Mouse (Mus musculus): ENCODE measurements around the gene Rhobtb1. TPM values are rescaled to one million over a fixed set of nuclear protein-coding genes. Genes with fewer than 3 reads are reported as not detected.

Rhobtb1 gene
- total and polyA plus RNA-seq, 2 experiments from 2014 or later = 9.1 to 13.3 TPM

GRCm38 (mm10) chr10:69176116-69176515 lies 24.9 kb downstream of the Rhobtb1 start:
- WGBS = 71% methylated on average over 3 of the region's 3 CpGs
- no peak for DNase-seq (ENCODE audit: low spot score)
- no peak for ATAC-seq

DNA sequence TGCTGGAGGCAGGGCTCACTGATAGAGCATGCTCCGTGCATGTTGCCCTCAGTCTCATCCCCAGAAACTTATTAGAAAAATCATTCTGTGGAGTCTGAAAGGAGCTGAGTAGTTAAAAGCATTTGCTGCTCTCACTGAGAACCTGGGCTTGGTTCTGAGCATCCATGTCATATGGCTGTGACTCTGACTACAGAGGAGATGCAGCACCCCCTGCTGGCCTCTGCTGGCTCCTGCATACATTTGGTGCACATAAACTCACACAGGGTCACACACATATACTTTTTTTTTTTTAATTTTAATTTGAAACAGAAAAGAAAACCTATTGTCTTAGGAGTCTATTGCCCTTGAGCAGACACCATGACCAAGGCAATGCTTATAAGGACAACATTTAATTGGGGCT lies 28.1 kb downstream of the Rhobtb1 start:
- no peaks in the 10 kb centered on the region for H3K9me3 ChIP-seq (ENCODE audit: low read length)
- H3K4me3 ChIP-seq (ENCODE audit: low read length) = no peak overlapping the region
- H3K27me3 ChIP-seq (ENCODE audit: insufficient read depth, low read length) = no peaks in the 10 kb centered on the region
- no peak for TF ChIP-seq CTCF (IDR thresholded peaks at IDR 0.05; ENCODE audit: low read depth)
- H3K27ac ChIP-seq = no peak overlapping the region
- H3K4me1 ChIP-seq (ENCODE audit: insufficient read depth, low read length) = no peaks in the 10 kb centered on the region
- H3K4me2 ChIP-seq (ENCODE audit: low read depth, low read length) = no peak overlapping the region
- no peak overlapping the region for H3K9ac ChIP-seq (replicated peaks; ENCODE audit: low read length)
- ATAC-seq (no peak), DNase-seq (ENCODE audit: low spot score) (no peak)
- no peaks in the 10 kb centered on the region for H3K36me3 ChIP-seq (ENCODE audit: insufficient read depth, low read length)
- WGBS = 97% methylated on average over 1 of the region's 1 CpGs

More at GRCm38 (mm10) chr10:69176116-69176515, 24.9 kb downstream of the Rhobtb1 start:
- H3K36me3 ChIP-seq (ENCODE audit: insufficient read depth, low read length) = no peaks in the 10 kb centered on the region
- no peak overlapping the region for H3K9ac ChIP-seq (replicated peaks; ENCODE audit: low read length)
- H3K4me3 ChIP-seq (ENCODE audit: low read length) = no peak overlapping the region
- no peaks in the 10 kb centered on the region for H3K9me3 ChIP-seq (ENCODE audit: low read length)
- H3K4me1 ChIP-seq (ENCODE audit: insufficient read depth, low read length) = no peaks in the 10 kb centered on the region
- no peak overlapping the region for H3K4me2 ChIP-seq (ENCODE audit: low read depth, low read length)
- TF ChIP-seq CTCF (IDR thresholded peaks at IDR 0.05; ENCODE audit: low read depth) = no peak
- no peak overlapping the region for H3K27ac ChIP-seq
- H3K27me3 ChIP-seq (ENCODE audit: insufficient read depth, low read length) = no peaks in the 10 kb centered on the region

DNA sequence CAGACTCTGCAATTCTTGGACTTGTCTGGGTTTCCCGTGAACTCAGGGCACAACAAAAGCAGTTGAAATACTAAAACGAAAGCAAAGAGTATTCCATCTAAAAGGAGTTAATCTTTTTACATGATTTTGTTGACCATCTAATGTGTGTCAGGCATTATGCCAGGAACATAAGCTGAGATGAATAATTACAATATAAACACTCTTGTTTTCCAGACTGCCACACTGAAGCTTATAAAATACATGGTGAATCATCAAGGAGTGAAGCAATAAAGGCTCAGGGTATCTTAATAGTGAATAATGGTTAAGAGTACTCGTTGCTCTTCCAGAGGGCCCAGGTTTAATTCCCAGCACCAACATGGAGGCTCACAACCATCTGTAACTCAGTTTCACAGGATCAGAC lies 29.8 kb downstream of the Rhobtb1 start:
- Histone ChIP-seq H3K36me3 (ENCODE audit: insufficient read depth, low read length) (no peaks in the 10 kb centered on the region), H3K4me2 (ENCODE audit: low read depth, low read length) (no peak overlapping the region), H3K4me1 (ENCODE audit: insufficient read depth, low read length) (no peaks in the 10 kb centered on the region), H3K9me3 (ENCODE audit: low read length) (no peaks in the 10 kb centered on the region), H3K27ac (no peak overlapping the region), H3K4me3 (ENCODE audit: low read length) (no peak overlapping the region), H3K27me3 (ENCODE audit: insufficient read depth, low read length) (no peaks in the 10 kb centered on the region), H3K9ac (replicated peaks; ENCODE audit: low read length) (no peak overlapping the region)
- ATAC-seq (no peak), DNase-seq (ENCODE audit: low spot score) (no peak)
- 80% methylated on average over 3 of the region's 3 CpGs for WGBS
- no peak for TF ChIP-seq CTCF (IDR thresholded peaks at IDR 0.05; ENCODE audit: low read depth)

DNA sequence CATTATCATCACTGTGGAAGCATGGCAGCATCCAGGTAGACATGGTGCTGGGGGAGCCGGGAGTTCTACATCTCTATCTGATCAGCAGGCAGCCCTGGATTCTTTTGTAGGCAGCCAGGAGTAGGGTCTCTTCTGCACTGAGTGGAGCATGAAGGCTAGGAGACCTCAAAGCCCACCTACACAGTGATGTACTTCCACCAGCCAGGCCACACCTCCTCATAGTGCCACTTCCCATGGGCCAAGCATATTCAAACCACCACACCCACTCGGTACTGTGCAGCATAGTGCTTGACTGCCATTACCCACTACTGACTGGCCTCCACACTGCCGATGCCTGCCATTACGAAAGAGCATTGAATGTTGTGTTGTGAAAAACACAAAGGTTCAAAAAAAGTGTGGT lies 33.7 kb downstream of the Rhobtb1 start:
- TF ChIP-seq CTCF (IDR thresholded peaks at IDR 0.05; ENCODE audit: low read depth) = no peak
- Histone ChIP-seq H3K9me3 (ENCODE audit: low read length) (no peaks in the 10 kb centered on the region), H3K9ac (replicated peaks; ENCODE audit: low read length) (no peak overlapping the region), H3K4me2 (ENCODE audit: low read depth, low read length) (no peak overlapping the region), H3K36me3 (ENCODE audit: insufficient read depth, low read length) (no peaks in the 10 kb centered on the region), H3K27ac (no peak overlapping the region), H3K4me3 (ENCODE audit: low read length) (no peak overlapping the region), H3K27me3 (ENCODE audit: insufficient read depth, low read length) (no peaks in the 10 kb centered on the region), H3K4me1 (ENCODE audit: insufficient read depth, low read length) (no peaks in the 10 kb centered on the region)
- DNase-seq (ENCODE audit: low spot score) (no peak), ATAC-seq (no peak)
- 97% methylated on average over 4 of the region's 4 CpGs for WGBS

DNA sequence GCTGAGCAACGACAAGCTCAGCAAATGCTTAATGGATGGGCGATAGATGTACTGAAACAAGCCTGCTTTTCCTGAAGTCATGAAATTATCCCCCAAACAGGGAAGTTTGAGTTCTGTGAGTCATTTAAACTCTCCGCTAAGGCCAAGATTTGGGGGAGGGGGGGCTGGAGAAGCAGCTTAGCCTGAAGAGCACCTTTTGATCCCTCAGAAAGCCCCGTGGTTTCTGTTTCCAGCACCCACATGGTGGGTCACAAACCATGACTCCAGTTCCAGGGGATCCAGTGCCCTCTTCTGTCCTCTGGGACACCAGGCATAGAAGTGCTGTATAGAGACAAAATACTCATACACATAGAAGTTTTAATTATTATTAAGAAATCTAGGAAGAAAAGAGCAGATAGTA lies 34.2 kb downstream of the Rhobtb1 start:
- DNase-seq (ENCODE audit: low spot score) (no peak), ATAC-seq (no peak)
- no peak overlapping the region for H3K27ac ChIP-seq
- H3K27me3 ChIP-seq (ENCODE audit: insufficient read depth, low read length) = no peaks in the 10 kb centered on the region
- H3K4me2 ChIP-seq (ENCODE audit: low read depth, low read length) = peak overlapping the region; percentile 56
- no peaks in the 10 kb centered on the region for H3K4me1 ChIP-seq (ENCODE audit: insufficient read depth, low read length)
- no peak for TF ChIP-seq CTCF (IDR thresholded peaks at IDR 0.05; ENCODE audit: low read depth)
- H3K9me3 ChIP-seq (ENCODE audit: low read length) = no peaks in the 10 kb centered on the region
- H3K4me3 ChIP-seq (ENCODE audit: low read length) = no peak overlapping the region
- H3K9ac ChIP-seq (replicated peaks; ENCODE audit: low read length) = 0 out of 2 replicates have a peak overlapping the region, but pooled peaks have one; percentile 28
- 82% methylated on average over 4 of the region's 4 CpGs for WGBS
- no peaks in the 10 kb centered on the region for H3K36me3 ChIP-seq (ENCODE audit: insufficient read depth, low read length)

DNA sequence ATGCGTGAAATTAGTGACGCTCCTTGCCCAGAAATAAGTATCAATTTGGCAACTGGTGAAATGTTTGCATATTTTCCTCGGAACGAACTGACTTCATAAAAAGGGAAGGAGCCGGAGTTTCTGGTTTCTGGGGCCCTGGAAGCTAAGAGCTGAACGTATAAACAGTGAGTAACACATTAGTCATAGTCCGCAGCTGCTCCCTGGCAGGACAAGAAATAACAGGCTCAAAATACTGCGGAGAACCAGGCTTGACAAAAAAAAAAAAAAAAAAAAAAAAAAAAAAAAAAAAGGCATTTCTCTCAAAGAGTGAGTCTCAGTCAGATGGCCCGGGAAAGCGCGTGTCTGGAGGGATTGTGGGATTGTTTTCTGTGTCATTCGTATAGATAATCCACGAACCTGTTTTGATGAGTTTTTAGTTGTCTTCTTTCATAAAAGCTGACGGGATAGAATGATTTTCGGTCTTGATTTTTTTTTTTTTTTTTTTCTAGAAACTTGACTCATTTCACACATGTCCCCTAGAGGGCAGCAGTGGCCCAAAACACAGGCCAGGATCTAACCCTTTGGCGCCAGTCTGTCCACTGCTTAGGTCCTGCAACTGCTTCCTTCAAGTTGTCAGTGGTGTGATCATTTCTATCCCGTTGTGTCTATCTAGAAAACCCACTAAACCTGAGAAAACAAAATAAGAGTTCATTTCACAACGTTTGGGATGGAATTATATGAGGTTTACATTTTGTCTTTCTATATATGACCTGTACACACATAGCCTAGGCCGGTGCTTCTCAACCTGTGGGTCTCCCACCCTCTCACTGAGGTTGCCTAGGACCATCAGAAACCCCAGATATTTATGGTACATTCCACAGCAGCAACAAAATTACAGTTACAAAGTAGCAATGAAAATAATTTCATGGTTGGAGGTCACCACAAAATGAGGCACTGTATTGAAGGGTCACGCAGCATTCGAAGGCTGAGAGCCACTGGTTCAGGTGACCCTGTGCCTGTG lies 35.0 kb downstream of the Rhobtb1 start:
- ATAC-seq = peak; percentile 79

More for the DNA sequence above, 35.0 kb downstream of the Rhobtb1 start:
- H3K27ac ChIP-seq = no peak overlapping the region
- no peaks in the 10 kb centered on the region for H3K4me1 ChIP-seq (ENCODE audit: insufficient read depth, low read length)
- H3K36me3 ChIP-seq (ENCODE audit: insufficient read depth, low read length) = no peaks in the 10 kb centered on the region
- no peaks in the 10 kb centered on the region for H3K27me3 ChIP-seq (ENCODE audit: insufficient read depth, low read length)
- peak overlapping the region; percentile 33 for H3K4me3 ChIP-seq (ENCODE audit: low read length)
- peak overlapping the region; percentile 56 for H3K4me2 ChIP-seq (ENCODE audit: low read depth, low read length)
- peak; percentile 80 for TF ChIP-seq CTCF (IDR thresholded peaks at IDR 0.05; ENCODE audit: low read depth)
- H3K9ac ChIP-seq (replicated peaks; ENCODE audit: low read length) = 0 out of 2 replicates have a peak overlapping the region, but pooled peaks have one; percentile 28
- 17% methylated on average over 21 of the region's 21 CpGs for WGBS
- no peaks in the 10 kb centered on the region for H3K9me3 ChIP-seq (ENCODE audit: low read length)
- peak; percentile 86 for DNase-seq (ENCODE audit: low spot score)

Measured in hindbrain, postnatal 0 days (tissue).